Mouse (Mus musculus): ENCODE results near the gene Lman2l. TPM values are rescaled to one million over a fixed set of nuclear protein-coding genes. Genes with fewer than 3 reads are reported as not detected.

Gene Lman2l
- polyA plus RNA-seq, 1 experiment from 2014 or later, result 9.9 TPM

GRCm38 (mm10) chr1:36378880-36379279 lies 66.2 kb downstream of the Lman2l start:
- H3K36me3 ChIP-seq (replicated peaks; ENCODE audit: insufficient read depth, low read length), result no peaks in the 10 kb centered on the region
- no peak overlapping the region for H3K9ac ChIP-seq (replicated peaks)
- ATAC-seq (no peak; the same call in 1 of the 2 replicates), DNase-seq (no peak)
- H3K27me3 ChIP-seq (ENCODE audit: insufficient read depth, low read length), result no peaks in the 10 kb centered on the region
- H3K27ac ChIP-seq (ENCODE audit: low read depth), result no peak overlapping the region
- H3K4me3 ChIP-seq (ENCODE audit: low read depth, low read length), result no peak overlapping the region
- H3K9me3 ChIP-seq (ENCODE audit: low read length), result no peaks in the 10 kb centered on the region
- H3K4me1 ChIP-seq (ENCODE audit: insufficient read depth), result no peaks in the 10 kb centered on the region
- WGBS (ENCODE audit: insufficient replicate concordance), result 49% methylated on average over 6 of the region's 6 CpGs
- TF ChIP-seq CTCF (IDR thresholded peaks at IDR 0.05; ENCODE audit: low read depth) (no peak), EP300 (IDR thresholded peaks at IDR 0.05; ENCODE audit: low read depth) (no peak)
- H3K4me2 ChIP-seq (ENCODE audit: low read depth, low read length), result no peak overlapping the region

- no peak for ATAC-seq
- WGBS (ENCODE audit: insufficient replicate concordance), result 57% methylated on average over 10 of the region's 10 CpGs
- H3K4me3 ChIP-seq (ENCODE audit: low read depth, low read length), result no peak within 1 kb of the TSS
- TF ChIP-seq CTCF (IDR thresholded peaks at IDR 0.05; ENCODE audit: low read depth), result no peak
- TF ChIP-seq EP300 (IDR thresholded peaks at IDR 0.05; ENCODE audit: low read depth), result no peak
- H3K9ac ChIP-seq (replicated peaks), result no peak within 1 kb of the TSS
- H3K36me3 ChIP-seq (replicated peaks; ENCODE audit: insufficient read depth, low read length), result 0 out of 2 replicates have a peak, but pooled peaks cover 4% of the 10 kb centered on the region
- H3K27ac ChIP-seq (ENCODE audit: low read depth), result no peak within 1 kb of the TSS
- H3K4me2 ChIP-seq (ENCODE audit: low read depth, low read length), result no peak within 1 kb of the TSS
- no peak for DNase-seq
- no peaks in the 10 kb centered on the region for H3K9me3 ChIP-seq (ENCODE audit: low read length)
- H3K27me3 ChIP-seq (ENCODE audit: insufficient read depth, low read length), result no peaks in the 10 kb centered on the region
- peaks cover 9% of the 10 kb centered on the region for H3K4me1 ChIP-seq (ENCODE audit: insufficient read depth)
These were observed 72.9 kb downstream of the Lman2l start, which contains the start of gene Fer1l5 for GRCm38 (mm10) chr1:36371934-36372845. Fer1l5 (plus strand) TSS chr1:36372291.

- ATAC-seq, result no peak
- DNase-seq, result no peak
- no peak overlapping the region for H3K27ac ChIP-seq (ENCODE audit: low read depth)
- TF ChIP-seq CTCF (IDR thresholded peaks at IDR 0.05; ENCODE audit: low read depth), result no peak
- no peak for TF ChIP-seq EP300 (IDR thresholded peaks at IDR 0.05; ENCODE audit: low read depth)
- H3K4me1 ChIP-seq (ENCODE audit: insufficient read depth), result peaks cover 13% of the 10 kb centered on the region
- H3K36me3 ChIP-seq (replicated peaks; ENCODE audit: insufficient read depth, low read length), result peaks cover 5% of the 10 kb centered on the region; the same call in 1 of the 2 replicates
- no peak overlapping the region for H3K4me2 ChIP-seq (ENCODE audit: low read depth, low read length)
- H3K27me3 ChIP-seq (ENCODE audit: insufficient read depth, low read length), result no peaks in the 10 kb centered on the region
- H3K9me3 ChIP-seq (ENCODE audit: low read length), result no peaks in the 10 kb centered on the region
- 79% methylated on average over 6 of the region's 6 CpGs for WGBS (ENCODE audit: insufficient replicate concordance)
- H3K9ac ChIP-seq (replicated peaks), result no peak overlapping the region
- no peak overlapping the region for H3K4me3 ChIP-seq (ENCODE audit: low read depth, low read length)
These were observed 74.2 kb downstream of the Lman2l start for GRCm38 (mm10) chr1:36370918-36371317.

Other genes with a start within 250 kb of the Lman2l start
- gene Uggt1, start 200.6 kb downstream of the Lman2l start, polyA plus RNA-seq (2015; fragmentation: Nextera tagmentation; extraction: Ambion mirVana), result 15.4 and 15.8 TPM in 2 replicates
- gene Neurl3, start 170.6 kb downstream of the Lman2l start, polyA plus RNA-seq (2015; fragmentation: Nextera tagmentation; extraction: Ambion mirVana), result 4.4 and 4.7 TPM in 2 replicates
- gene Arid5a, start 137.5 kb downstream of the Lman2l start, polyA plus RNA-seq (2015; fragmentation: Nextera tagmentation; extraction: Ambion mirVana), result 5.8 and 6.3 TPM in 2 replicates
- gene Kansl3, start 76.1 kb downstream of the Lman2l start, polyA plus RNA-seq (2015; fragmentation: Nextera tagmentation; extraction: Ambion mirVana), result 8.5 and 10.1 TPM in 2 replicates
- 0.12 TPM in 2 replicates for gene Fer1l5, start 73.0 kb downstream of the Lman2l start, polyA plus RNA-seq (2015; fragmentation: Nextera tagmentation; extraction: Ambion mirVana)
- 2.1 and 2.2 TPM in 2 replicates for gene Cnnm4, start 26.3 kb upstream of the Lman2l start, polyA plus RNA-seq (2015; fragmentation: Nextera tagmentation; extraction: Ambion mirVana)
- 0.92 and 1.1 TPM in 2 replicates for gene Cnnm3, start 66.6 kb upstream of the Lman2l start, polyA plus RNA-seq (2015; fragmentation: Nextera tagmentation; extraction: Ambion mirVana)
- 2.0 and 2.2 TPM in 2 replicates for gene Ankrd23, start 91.6 kb upstream of the Lman2l start, polyA plus RNA-seq (2015; fragmentation: Nextera tagmentation; extraction: Ambion mirVana)
- gene Gm42417, start 94.2 kb upstream of the Lman2l start, polyA plus RNA-seq (2015; fragmentation: Nextera tagmentation; extraction: Ambion mirVana), result 0.45 TPM in 1 of 2 replicates, not detected in the other
- gene Ankrd39, start 102.2 kb upstream of the Lman2l start, polyA plus RNA-seq (2015; fragmentation: Nextera tagmentation; extraction: Ambion mirVana), result 7.4 and 8.3 TPM in 2 replicates
- 2.0 TPM in 2 replicates for gene Sema4c, start 113.1 kb upstream of the Lman2l start, polyA plus RNA-seq (2015; fragmentation: Nextera tagmentation; extraction: Ambion mirVana)
- 0.16 and 0.37 TPM in 2 replicates for gene Fam178b, start 237.9 kb upstream of the Lman2l start, polyA plus RNA-seq (2015; fragmentation: Nextera tagmentation; extraction: Ambion mirVana)
- gene Cox5b, start 246.2 kb upstream of the Lman2l start, polyA plus RNA-seq (2015; fragmentation: Nextera tagmentation; extraction: Ambion mirVana), result 620 and 664 TPM in 2 replicates